Mouse (Mus musculus) limb, embryonic 11.5 days (tissue): Measurements from ENCODE around the gene Wdfy4. TPM values are rescaled to one million over a fixed set of nuclear protein-coding genes. Genes with fewer than 3 reads are reported as not detected.

Source experiments
- ATAC-seq: fragments of 200-750 bp; cut with Nextera tagmentation; 2 replicates; pipeline ENCODE4 v1.8.0; 2017; ENCODE audit warnings: low read depth; ENCODE audit not compliant: insufficient number of reproducible peaks, low FRiP score, low TSS enrichment
- DNase-seq: peaks from one replicate; pipeline ENCODE4 v3.0.0-alpha.2; 2015; ENCODE audit warnings: low spot score
- H3K27ac ChIP-seq: fragments of 300-500 bp; sonication (generic); replicated peaks from 2 replicates; pipeline ENCODE4 v1.5.1; 2014; ENCODE audit warnings: low read depth, mild to moderate bottlenecking, low read length
- H3K27me3 ChIP-seq: fragments of 300-500 bp; sonication (generic); 2 replicates; pipeline ENCODE4 v1.6.1; 2014; ENCODE audit warnings: mild to moderate bottlenecking, low read length, mixed read lengths; ENCODE audit not compliant: control insufficient read depth, insufficient read depth
- H3K36me3 ChIP-seq: fragments of 300-500 bp; sonication (generic); 2 replicates; pipeline ENCODE4 v1.6.1; 2014; ENCODE audit warnings: mild to moderate bottlenecking, low read length, moderate library complexity, mixed read lengths; ENCODE audit not compliant: control insufficient read depth, insufficient read depth
- H3K4me1 ChIP-seq: fragments of 300-500 bp; sonication (generic); 2 replicates; pipeline ENCODE4 v1.6.1; 2014; ENCODE audit warnings: low read length, mixed read lengths; ENCODE audit not compliant: control insufficient read depth, insufficient read depth
- H3K4me2 ChIP-seq: fragments of 300-500 bp; sonication (generic); 2 replicates; pipeline ENCODE4 v1.6.1; 2014; ENCODE audit warnings: low read depth, mild to moderate bottlenecking, moderate library complexity; ENCODE audit not compliant: severe bottlenecking
- H3K4me3 ChIP-seq: fragments of 300-500 bp; sonication (generic); 2 replicates; pipeline ENCODE4 v1.5.1; 2014; ENCODE audit warnings: low read depth, low read length
- H3K9ac ChIP-seq: fragments of 300-500 bp; sonication (generic); 2 replicates; pipeline ENCODE4 v1.6.1; 2014; ENCODE audit warnings: mild to moderate bottlenecking, low read length
- H3K9me3 ChIP-seq: fragments of 300-500 bp; sonication (generic); 2 replicates; pipeline ENCODE4 v1.6.1; 2016; ENCODE audit warnings: low read length; ENCODE audit not compliant: control insufficient read depth
- WGBS: fragments of 180-500 bp; shearing (Covaris S2); extraction: QIAGEN DNeasy Blood & Tissue Kit; methylation state at CpG from one replicate; pipeline ENCODE4 v1.1.7; 2014; 5-methylcytosine and 5-hydroxymethylcytosine counted together
- polyA plus RNA-seq: library from polyadenylated mRNA; unstranded; fragments of >200 nt; fragmentation: Nextera tagmentation; extraction: Ambion mirVana; gene quantifications from 2 replicates; pipeline ENCODE4 v1.2.1, GENCODE M21; 2014

Wdfy4 gene
- polyA plus RNA-seq, 1 experiment from 2014 or later = 0.24 TPM

DNA sequence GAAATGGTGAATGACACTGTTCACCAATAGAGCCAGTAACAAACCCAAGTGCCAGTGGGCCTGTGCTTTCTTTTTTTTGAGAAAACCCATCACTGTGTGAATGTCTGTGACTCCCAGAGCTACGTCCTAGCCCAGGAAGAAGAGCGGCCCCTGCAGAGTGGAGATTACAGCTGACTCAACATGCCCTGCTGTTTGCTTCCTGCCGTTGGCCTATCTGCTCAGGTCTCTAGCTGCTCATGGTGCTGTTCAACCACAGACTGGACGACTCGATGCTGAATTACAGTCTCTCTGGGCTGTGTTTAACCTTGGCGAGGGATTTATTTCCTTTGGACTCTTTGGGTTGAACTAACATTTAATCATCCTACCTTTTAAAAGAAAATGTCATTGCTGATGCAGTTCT is 17.6 kb upstream of the Wdfy4 start:
- DNase-seq (no peak), ATAC-seq (no peak)
- Histone ChIP-seq H3K9ac (no peak overlapping the region), H3K27me3 (no peaks in the 10 kb centered on the region), H3K4me2 (no peak overlapping the region), H3K9me3 (no peaks in the 10 kb centered on the region), H3K36me3 (no peaks in the 10 kb centered on the region), H3K27ac (no peak overlapping the region), H3K4me3 (no peak overlapping the region), H3K4me1 (no peaks in the 10 kb centered on the region)
- 83% methylated on average over 6 of the region's 6 CpGs for WGBS

DNA sequence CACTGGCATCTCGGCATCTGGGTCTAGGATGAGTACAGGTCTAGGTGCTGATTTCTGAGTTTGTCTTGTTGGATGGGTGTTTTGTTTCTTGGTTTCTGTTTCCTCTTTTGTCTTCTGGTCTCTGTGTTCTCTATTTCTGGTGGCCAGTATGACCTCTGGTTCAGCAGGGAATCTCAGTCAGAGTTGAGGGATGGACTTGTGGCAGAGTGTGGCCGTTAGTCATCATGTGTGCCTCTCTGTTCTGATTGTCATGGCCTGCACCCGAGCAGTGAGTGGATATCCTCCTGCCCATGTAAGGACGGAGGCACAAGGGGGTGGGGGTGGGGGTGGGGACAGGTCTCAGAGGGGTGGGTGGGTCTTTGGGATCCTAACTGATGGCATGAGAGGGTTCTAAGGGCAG is 16.9 kb upstream of the Wdfy4 start:
- H3K9me3 ChIP-seq = no peaks in the 10 kb centered on the region
- no peaks in the 10 kb centered on the region for H3K4me1 ChIP-seq
- no peak for ATAC-seq
- H3K9ac ChIP-seq = no peak overlapping the region
- H3K27ac ChIP-seq = no peak overlapping the region
- WGBS = 75% methylated on average over 4 of the region's 4 CpGs
- H3K36me3 ChIP-seq = no peaks in the 10 kb centered on the region
- no peak overlapping the region for H3K4me3 ChIP-seq
- no peak for DNase-seq
- no peaks in the 10 kb centered on the region for H3K27me3 ChIP-seq
- H3K4me2 ChIP-seq = no peak overlapping the region

DNA sequence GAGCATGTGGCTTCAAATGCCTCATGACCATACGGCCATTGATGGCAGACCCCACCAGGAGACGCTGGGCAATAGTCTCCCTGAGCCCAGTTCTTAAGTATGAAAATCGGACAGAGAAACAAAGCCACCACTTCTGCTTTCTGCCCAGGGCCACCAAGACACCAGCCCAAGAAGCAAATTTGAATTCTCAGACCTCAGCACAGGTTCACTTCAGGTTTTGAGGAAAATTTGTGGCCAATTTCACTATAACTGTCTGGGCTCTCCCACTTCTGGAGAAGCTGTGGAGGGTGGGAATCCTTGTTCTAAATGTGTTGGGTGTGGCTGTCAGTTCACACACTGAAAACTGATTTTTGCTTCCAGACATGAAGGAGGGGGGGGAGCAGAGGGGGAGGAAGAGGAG is 8.9 kb upstream of the Wdfy4 start:
- H3K9ac ChIP-seq = no peak overlapping the region
- WGBS = 74% methylated on average over 3 of the region's 3 CpGs
- DNase-seq (no peak), ATAC-seq (no peak)
- H3K4me1 ChIP-seq = no peaks in the 10 kb centered on the region
- no peak overlapping the region for H3K4me2 ChIP-seq
- H3K27ac ChIP-seq = no peak overlapping the region
- no peak overlapping the region for H3K4me3 ChIP-seq
- no peaks in the 10 kb centered on the region for H3K36me3 ChIP-seq
- no peaks in the 10 kb centered on the region for H3K9me3 ChIP-seq
- H3K27me3 ChIP-seq = no peaks in the 10 kb centered on the region

DNA sequence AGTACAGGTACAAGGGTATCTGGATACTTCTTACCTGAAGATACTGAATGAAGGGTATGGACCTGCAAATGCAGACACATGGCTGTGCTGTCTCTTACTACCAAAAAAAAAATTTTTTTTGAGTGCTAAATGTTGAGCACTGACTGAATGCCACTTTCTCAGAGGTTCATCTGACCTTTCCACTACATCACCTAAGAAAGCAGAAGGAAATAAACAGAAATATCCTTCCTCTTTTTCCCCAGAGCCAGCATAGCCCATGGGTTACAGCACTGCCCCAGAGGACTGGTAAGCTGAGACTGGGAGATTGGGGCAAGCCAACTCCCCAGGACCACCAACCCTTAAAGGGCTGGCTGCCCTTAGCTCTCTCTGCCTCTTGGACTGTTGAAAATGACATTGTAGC is 8.5 kb upstream of the Wdfy4 start:
- DNase-seq (no peak), ATAC-seq (no peak)
- no peaks in the 10 kb centered on the region for H3K36me3 ChIP-seq
- no peak overlapping the region for H3K9ac ChIP-seq
- no peak overlapping the region for H3K4me3 ChIP-seq
- H3K27me3 ChIP-seq = no peaks in the 10 kb centered on the region
- no peaks in the 10 kb centered on the region for H3K9me3 ChIP-seq
- H3K4me1 ChIP-seq = no peaks in the 10 kb centered on the region
- H3K27ac ChIP-seq = no peak overlapping the region
- H3K4me2 ChIP-seq = no peak overlapping the region

DNA sequence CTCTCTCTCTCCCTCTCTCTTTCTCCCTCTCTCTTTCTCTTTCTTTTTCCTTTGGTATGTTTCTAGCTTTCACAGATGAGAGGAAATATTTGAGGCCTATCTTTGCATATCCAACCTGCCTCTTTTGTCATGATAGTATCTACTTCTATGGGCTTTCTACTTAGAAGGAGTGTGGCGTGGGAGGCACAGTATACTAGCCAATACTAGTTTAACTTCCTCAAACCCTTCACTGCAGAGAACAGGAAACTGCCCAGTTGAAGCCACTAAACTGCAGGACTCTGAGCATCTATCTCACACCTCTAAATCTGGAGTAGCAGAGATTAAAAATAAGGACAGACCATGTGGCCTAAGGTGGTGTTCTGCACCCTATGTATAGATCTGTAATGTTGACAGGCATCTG is 5.3 kb upstream of the Wdfy4 start:
- no peak overlapping the region for H3K4me3 ChIP-seq
- no peaks in the 10 kb centered on the region for H3K9me3 ChIP-seq
- H3K27ac ChIP-seq = no peak overlapping the region
- no peaks in the 10 kb centered on the region for H3K27me3 ChIP-seq
- ATAC-seq (no peak), DNase-seq (no peak)
- 69% methylated on average over 1 of the region's 1 CpGs for WGBS
- no peaks in the 10 kb centered on the region for H3K36me3 ChIP-seq
- no peak overlapping the region for H3K9ac ChIP-seq
- H3K4me1 ChIP-seq = no peaks in the 10 kb centered on the region
- H3K4me2 ChIP-seq = no peak overlapping the region

DNA sequence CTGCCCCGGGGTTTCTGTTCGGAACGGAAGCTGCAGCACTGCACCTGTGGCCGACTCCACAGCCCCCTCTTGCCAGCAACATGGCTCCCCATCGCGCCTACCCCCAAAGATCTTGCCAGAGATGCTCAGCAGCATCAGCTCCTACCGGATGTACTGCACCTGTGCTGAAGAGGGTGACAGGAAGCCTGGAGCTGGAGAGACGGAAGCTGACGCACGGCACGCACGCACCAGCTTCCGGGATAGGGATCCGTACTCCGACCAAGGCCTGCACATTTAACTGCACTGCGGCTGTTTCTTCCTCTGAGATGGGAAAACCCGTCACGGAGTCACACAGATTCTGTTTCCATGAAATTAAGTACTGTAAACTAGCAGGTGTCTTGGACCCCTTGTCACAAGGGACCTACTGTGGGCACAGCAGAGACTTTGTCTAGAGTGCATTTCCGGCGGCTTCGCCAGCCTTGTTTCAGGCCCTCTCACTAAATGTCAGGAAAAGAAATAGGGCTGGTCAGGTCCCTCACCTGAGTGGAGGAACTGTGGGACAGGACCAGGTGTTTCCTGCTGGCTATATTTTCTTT is 4.6 kb upstream of the Wdfy4 start:
- no peak overlapping the region for H3K4me3 ChIP-seq
- no peak overlapping the region for H3K4me2 ChIP-seq
- ATAC-seq (no peak), DNase-seq (no peak)
- H3K4me1 ChIP-seq = no peaks in the 10 kb centered on the region
- 93% methylated on average over 21 of the region's 21 CpGs for WGBS
- H3K27ac ChIP-seq = no peak overlapping the region
- H3K9ac ChIP-seq = no peak overlapping the region
- H3K36me3 ChIP-seq = no peaks in the 10 kb centered on the region
- no peaks in the 10 kb centered on the region for H3K27me3 ChIP-seq
- H3K9me3 ChIP-seq = no peaks in the 10 kb centered on the region

DNA sequence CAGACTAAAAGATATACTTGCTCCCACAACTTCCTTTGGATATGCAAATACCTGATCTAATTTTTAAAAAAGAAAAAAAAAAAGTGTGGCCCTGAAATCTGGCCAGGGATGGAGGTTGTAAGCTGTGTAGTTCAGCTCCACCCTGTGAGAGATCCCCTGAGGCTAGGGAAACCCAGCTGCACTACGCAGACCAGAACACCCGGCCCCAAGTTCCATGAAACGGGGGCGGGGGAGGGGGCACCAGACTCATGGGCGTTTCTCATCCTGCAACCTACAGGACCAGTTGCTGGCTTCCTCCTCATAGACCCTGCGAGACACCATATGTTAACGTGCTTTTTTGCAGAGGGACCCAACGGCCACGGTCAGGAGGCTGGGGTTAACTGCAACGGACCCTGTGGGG is 3.9 kb upstream of the Wdfy4 start:
- Histone ChIP-seq H3K27me3 (no peaks in the 10 kb centered on the region), H3K4me3 (no peak overlapping the region), H3K4me1 (no peaks in the 10 kb centered on the region), H3K9ac (no peak overlapping the region), H3K4me2 (no peak overlapping the region), H3K36me3 (no peaks in the 10 kb centered on the region), H3K27ac (no peak overlapping the region), H3K9me3 (no peaks in the 10 kb centered on the region)
- ATAC-seq (no peak), DNase-seq (no peak)
- WGBS = 55% methylated on average over 10 of the region's 10 CpGs

DNA sequence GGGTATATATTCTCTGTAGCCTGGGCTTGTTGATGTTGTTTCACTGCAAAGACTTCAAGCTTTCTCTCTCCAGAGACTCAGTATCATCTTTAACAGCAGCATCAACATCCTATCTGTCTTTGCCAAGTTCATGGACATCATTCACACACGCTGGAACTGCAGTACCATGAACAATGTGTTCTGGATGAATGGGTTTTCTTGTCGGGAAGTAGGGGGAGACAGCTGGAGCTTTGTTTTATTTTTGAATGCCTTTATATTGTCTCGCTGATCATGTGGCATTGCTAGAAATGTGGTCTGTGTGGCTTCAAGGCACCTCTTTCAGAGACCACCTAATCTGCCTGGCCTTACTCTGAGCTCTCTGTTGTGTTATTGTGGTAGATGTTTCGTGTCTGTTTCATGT is 1.9 kb upstream of the Wdfy4 start:
- DNase-seq (no peak), ATAC-seq (no peak)
- Histone ChIP-seq H3K4me1 (no peaks in the 10 kb centered on the region), H3K9me3 (no peaks in the 10 kb centered on the region), H3K27ac (no peak overlapping the region), H3K36me3 (no peaks in the 10 kb centered on the region), H3K4me2 (no peak overlapping the region), H3K27me3 (no peaks in the 10 kb centered on the region), H3K4me3 (no peak overlapping the region), H3K9ac (no peak overlapping the region)
- WGBS = 79% methylated on average over 4 of the region's 4 CpGs

DNA sequence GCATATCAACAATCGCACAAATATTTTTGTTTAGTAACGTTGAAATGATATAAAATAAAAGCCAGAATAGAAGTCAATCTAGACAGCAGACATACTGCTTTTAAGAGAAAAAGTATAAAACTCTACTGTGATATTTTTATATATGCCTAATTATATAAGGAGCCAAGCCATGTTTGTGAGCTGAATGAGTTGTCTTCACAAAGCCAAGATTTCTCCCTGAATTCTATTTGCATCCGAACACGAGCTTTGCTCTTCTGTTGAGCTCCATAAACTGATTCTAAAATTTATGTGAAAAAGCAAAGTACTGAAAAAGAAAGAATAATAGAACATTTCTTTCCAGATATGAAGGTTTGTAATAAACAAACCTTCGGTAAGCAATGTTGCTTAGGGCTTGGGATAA is 5.2 kb downstream of the Wdfy4 start:
- Histone ChIP-seq H3K4me2 (no peak overlapping the region), H3K9me3 (no peaks in the 10 kb centered on the region), H3K4me3 (no peak overlapping the region), H3K27me3 (no peaks in the 10 kb centered on the region), H3K9ac (no peak overlapping the region), H3K27ac (no peak overlapping the region), H3K36me3 (no peaks in the 10 kb centered on the region), H3K4me1 (no peaks in the 10 kb centered on the region)
- no peak for ATAC-seq
- 89% methylated on average over 5 of the region's 5 CpGs for WGBS
- no peak for DNase-seq
